Mouse (Mus musculus) MEL (cell line): ENCODE measurements around the gene Rcor2. TPM values are rescaled to one million over a fixed set of nuclear protein-coding genes. Genes with fewer than 3 reads are reported as not detected.

Experiments used
- DNase-seq: peaks from one replicate; pipeline ENCODE4 v3.0.0; 2011; ENCODE audit warnings: low read depth, low spot score
- H3K27ac ChIP-seq: 2 replicates; pipeline ENCODE4 v1.5.1; 2012; ENCODE audit warnings: low read depth, mild to moderate bottlenecking, control low read depth, low read length, moderate library complexity; ENCODE audit not compliant: control insufficient read depth
- H3K27me3 ChIP-seq, 2 experiments: fragments of 150-350 bp in 1 of 2; sonication (generic) in 1 of 2; 2 replicates each; pipeline ENCODE4 v1.6.1; 2012; ENCODE audit warnings: low read length in 2 of 2, mild to moderate bottlenecking in 2 of 2, improper control_type of control experiment in 1 of 2, moderate library complexity in 1 of 2; ENCODE audit not compliant: insufficient read depth in 2 of 2, control insufficient read depth in 1 of 2
- H3K36me3 ChIP-seq, 2 experiments: 2 replicates each; pipeline ENCODE4 v1.6.1; 2012 to 2014; ENCODE audit warnings: low read length in 2 of 2, improper control_type of control experiment in 1 of 2, inconsistent platforms in 1 of 2, mild to moderate bottlenecking in 1 of 2; ENCODE audit not compliant: insufficient read depth in 2 of 2, control insufficient read depth in 1 of 2
- H3K4me1 ChIP-seq, 2 experiments: fragments of 150-350 bp in 1 of 2; sonication (generic) in 1 of 2; 2 replicates each; pipeline ENCODE4 v1.6.1; 2012; ENCODE audit warnings: low read length in 2 of 2, improper control_type of control experiment in 1 of 2, mild to moderate bottlenecking in 1 of 2; ENCODE audit not compliant: insufficient read depth in 2 of 2, control insufficient read depth in 1 of 2
- H3K4me3 ChIP-seq, 2 experiments: fragments of 150-350 bp in 1 of 2; sonication (generic) in 1 of 2; 2 replicates each; pipeline ENCODE4 v1.5.1; 2012; ENCODE audit warnings: low read depth in 2 of 2, low read length in 2 of 2, mild to moderate bottlenecking in 2 of 2, moderate library complexity in 2 of 2, control low read depth in 1 of 2, improper control_type of control experiment in 1 of 2; ENCODE audit not compliant: control insufficient read depth in 1 of 2, insufficient read depth in 1 of 2
- H3K79me2 ChIP-seq: 2 replicates; pipeline ENCODE4 v1.6.1; 2012; ENCODE audit warnings: mild to moderate bottlenecking, low read length, moderate library complexity; ENCODE audit not compliant: control insufficient read depth, poor library complexity, insufficient read depth
- H3K9ac ChIP-seq: 2 replicates; pipeline ENCODE4 v1.6.1; 2012; ENCODE audit warnings: low read depth, mild to moderate bottlenecking, control low read depth, low read length, moderate library complexity; ENCODE audit not compliant: control insufficient read depth, poor library complexity, severe bottlenecking
- H3K9me3 ChIP-seq: fragments of 150-350 bp; sonication (generic); replicated peaks from 2 replicates; pipeline ENCODE4 v1.6.1; 2012; ENCODE audit warnings: mild to moderate bottlenecking, low read length, improper control_type of control experiment, moderate library complexity; ENCODE audit not compliant: insufficient read depth
- BHLHE40 ChIP-seq: IDR thresholded peaks from 2 replicates; pipeline ENCODE4 v1.6.1; 2012; ENCODE audit warnings: low read depth, mild to moderate bottlenecking, inconsistent platforms, low read length, improper control_type of control experiment, borderline replicate concordance
- CTCF ChIP-seq, 3 experiments: IDR thresholded peaks in 2 of 3; conservative IDR thresholded peaks in 1 of 3; 2 replicates each; pipeline ENCODE4 v1.5.1; 2011 to 2012; ENCODE audit warnings: low read length in 3 of 3, low read depth in 2 of 3, mild to moderate bottlenecking in 2 of 3, improper control_type of control experiment in 1 of 3, inconsistent platforms in 1 of 3, mixed read lengths in 1 of 3, moderate library complexity in 1 of 3; ENCODE audit not compliant: control insufficient read depth in 1 of 3, insufficient read depth in 1 of 3, poor library complexity in 1 of 3, severe bottlenecking in 1 of 3
- JUND ChIP-seq: IDR thresholded peaks from 2 replicates; pipeline ENCODE4 v1.6.1; 2011; ENCODE audit warnings: low read depth, mild to moderate bottlenecking, improper control_type of control experiment, low read length
- KAT2A ChIP-seq: conservative IDR thresholded peaks from 2 replicates; pipeline ENCODE4 v1.6.1; 2012; ENCODE audit warnings: low read depth, low read length, improper control_type of control experiment, inconsistent platforms
- MAFK ChIP-seq: IDR thresholded peaks from 2 replicates; pipeline ENCODE4 v1.6.1; 2011; ENCODE audit warnings: low read depth, mild to moderate bottlenecking, low read length, improper control_type of control experiment, borderline replicate concordance
- MAX ChIP-seq: IDR thresholded peaks from 2 replicates; pipeline ENCODE4 v1.6.1; 2011; ENCODE audit warnings: low read length, improper control_type of control experiment
- MXI1 ChIP-seq: IDR thresholded peaks from 2 replicates; pipeline ENCODE4 v1.6.1; 2011; ENCODE audit warnings: mild to moderate bottlenecking, low read depth, low read length, improper control_type of control experiment
- MYB ChIP-seq: IDR thresholded peaks from 2 replicates; pipeline ENCODE4 v1.6.1; 2011; ENCODE audit warnings: mild to moderate bottlenecking, low read depth, low read length, improper control_type of control experiment
- POLR2A ChIP-seq, 2 experiments: IDR thresholded peaks; 2 replicates each; pipeline ENCODE4 v1.6.1; 2011 to 2012; ENCODE audit warnings: low read length in 2 of 2, mild to moderate bottlenecking in 2 of 2, control low read depth in 1 of 2, improper control_type of control experiment in 1 of 2, low read depth in 1 of 2, moderate library complexity in 1 of 2; ENCODE audit not compliant: control insufficient read depth in 1 of 2, insufficient read depth in 1 of 2, poor library complexity in 1 of 2
- POLR2AphosphoS2 ChIP-seq: IDR thresholded peaks from 2 replicates; pipeline ENCODE4 v1.6.1; 2011; ENCODE audit warnings: low read length, improper control_type of control experiment
- POLR2AphosphoS5 ChIP-seq: IDR thresholded peaks from 2 replicates; pipeline ENCODE4 v1.6.1; 2012; ENCODE audit warnings: low read depth, borderline replicate concordance, mild to moderate bottlenecking, inconsistent platforms, low read length, moderate library complexity, mixed read lengths
- RAD21 ChIP-seq: IDR thresholded peaks from 2 replicates; pipeline ENCODE4 v1.6.1; 2011; ENCODE audit warnings: mild to moderate bottlenecking, low read depth, low read length, improper control_type of control experiment
- RCOR1 ChIP-seq: IDR thresholded peaks from 2 replicates; pipeline ENCODE4 v1.6.1; 2012; ENCODE audit warnings: low read depth, mild to moderate bottlenecking, inconsistent platforms, low read length, improper control_type of control experiment
- SMC3 ChIP-seq: IDR thresholded peaks from 2 replicates; pipeline ENCODE4 v1.6.1; 2011; ENCODE audit warnings: low read depth, low read length, improper control_type of control experiment
- TAL1 ChIP-seq: IDR thresholded peaks from 2 replicates; pipeline ENCODE4 v1.6.1; 2012; ENCODE audit warnings: mild to moderate bottlenecking, inconsistent platforms, low read length, moderate library complexity, mixed read lengths
- TBP ChIP-seq: IDR thresholded peaks from 2 replicates; pipeline ENCODE4 v1.8.0; 2011; ENCODE audit warnings: low read depth, low read length, improper control_type of control experiment
- ZC3H11A ChIP-seq: IDR thresholded peaks from 2 replicates; pipeline ENCODE4 v1.6.1; 2012; ENCODE audit warnings: low read depth, mild to moderate bottlenecking, inconsistent platforms, low read length, improper control_type of control experiment
- polyA plus RNA-seq, 2 experiments: library from polyadenylated mRNA; stranded (reverse) in 1 of 2; unstranded in 1 of 2; fragments of >175 nt in 1 of 2; fragments of >200 nt in 1 of 2; gene quantifications; 2 replicates each; pipeline versions ENCODE4 v1.2.1 to v1.2.4; 2012; ENCODE audit warnings: low replicate concordance in 2 of 2, low read depth in 1 of 2; ENCODE audit not compliant: insufficient read length in 2 of 2, insufficient read depth in 1 of 2, missing spikeins in 1 of 2
- total RNA-seq: library from RNA; depleted of rRNA; stranded (reverse); fragments of 300-350 nt; gene quantifications from 2 replicates; pipeline ENCODE4 v1.2.3, GENCODE M21; 2012

Gene Rcor2
- total and polyA plus RNA-seq, 3 experiments = 31.4 to 60.2 TPM; not detected in 1

- Histone ChIP-seq H3K9ac (peak overlapping the region; percentile 83), H3K36me3 (peaks cover 0 to 4% of the 10 kb centered on the region in 2 experiments; a peak in 1 of 4 replicates), H3K27me3 (no peaks in the 10 kb centered on the region), H3K79me2 (peaks cover 5% of the 10 kb centered on the region), H3K9me3 (no peaks in the 10 kb centered on the region), H3K4me3 (peak overlapping the region; percentile 64 to 80), H3K27ac (no peak overlapping the region), H3K4me1 (peaks cover 0 to 26% of the 10 kb centered on the region in 2 experiments; a peak in 3 of 4 replicates)
- TF ChIP-seq MAX = no peak
- no peak for TF ChIP-seq POLR2A (IDR thresholded peaks at IDR 0.05; ENCODE audit: control insufficient read depth in 1 of 2, insufficient read depth in 1 of 2, low read depth in 1 of 2, low read length in 2 of 2, poor library complexity in 1 of 2)
- no peak for TF ChIP-seq POLR2AphosphoS5
- DNase-seq = no peak
Observed at GRCm38 (mm10) chr19:7269290-7270044, 2.3 kb downstream of the Rcor2 start.

GRCm38 (mm10) chr19:7273486-7273885 is 6.4 kb downstream of the Rcor2 start:
- Histone ChIP-seq H3K27me3 (no peaks in the 10 kb centered on the region), H3K4me3 (no peak overlapping the region), H3K9me3 (no peaks in the 10 kb centered on the region), H3K9ac (no peak overlapping the region), H3K27ac (no peak overlapping the region), H3K36me3 (no peaks in the 10 kb centered on the region), H3K79me2 (peaks cover 4% of the 10 kb centered on the region), H3K4me1 (peaks cover 0 to 9% of the 10 kb centered on the region in 2 experiments; a peak in 1 of 4 replicates)
- TF ChIP-seq MXI1 = no peak
- peak; percentile 26; the same call in 1 of the 2 replicates for TF ChIP-seq ZC3H11A
- no peak for TF ChIP-seq KAT2A
- TF ChIP-seq SMC3 = peak; percentile 50
- no peak for TF ChIP-seq BHLHE40
- peak; percentile 24 to 62 (median 41); a peak in 5 of 6 replicates for TF ChIP-seq CTCF (IDR thresholded peaks at IDR 0.05 in 2 of 3, conservative IDR thresholded peaks at IDR 0.05 in 1 of 3; ENCODE audit: control insufficient read depth in 1 of 3, insufficient read depth in 1 of 3, low read depth in 2 of 3, low read length in 3 of 3, poor library complexity in 1 of 3, severe bottlenecking in 1 of 3)
- TF ChIP-seq JUND = no peak
- TF ChIP-seq POLR2AphosphoS2 = no peak
- TF ChIP-seq RAD21 = peak; percentile 51
- TF ChIP-seq RCOR1 = no peak
- DNase-seq = peak; percentile 63

GRCm38 (mm10) chr19:7274326-7274990 is 7.3 kb downstream of the Rcor2 start:
- Histone ChIP-seq H3K9me3 (no peaks in the 10 kb centered on the region), H3K4me1 (peaks cover 0 to 5% of the 10 kb centered on the region in 2 experiments; a peak in 1 of 4 replicates), H3K4me3 (no peak overlapping the region)
- TF ChIP-seq RCOR1 (no peak), POLR2AphosphoS2 (peak; percentile 51; the same call in 1 of the 2 replicates), MYB (no peak), TAL1 (no peak), MAFK (no peak), TBP (no peak), RAD21 (no peak)
- TF ChIP-seq, all 39 proteins: peak for 1
- H3K27me3 ChIP-seq = no peaks in the 10 kb centered on the region
- no peak for DNase-seq
- H3K36me3 ChIP-seq = no peaks in the 10 kb centered on the region
- H3K9ac ChIP-seq = no peak overlapping the region
- H3K27ac ChIP-seq = no peak overlapping the region
- no peaks in the 10 kb centered on the region for H3K79me2 ChIP-seq
